24 mouse cellular contexts compared by ENCODE assay signal in the genomic region with DNA sequence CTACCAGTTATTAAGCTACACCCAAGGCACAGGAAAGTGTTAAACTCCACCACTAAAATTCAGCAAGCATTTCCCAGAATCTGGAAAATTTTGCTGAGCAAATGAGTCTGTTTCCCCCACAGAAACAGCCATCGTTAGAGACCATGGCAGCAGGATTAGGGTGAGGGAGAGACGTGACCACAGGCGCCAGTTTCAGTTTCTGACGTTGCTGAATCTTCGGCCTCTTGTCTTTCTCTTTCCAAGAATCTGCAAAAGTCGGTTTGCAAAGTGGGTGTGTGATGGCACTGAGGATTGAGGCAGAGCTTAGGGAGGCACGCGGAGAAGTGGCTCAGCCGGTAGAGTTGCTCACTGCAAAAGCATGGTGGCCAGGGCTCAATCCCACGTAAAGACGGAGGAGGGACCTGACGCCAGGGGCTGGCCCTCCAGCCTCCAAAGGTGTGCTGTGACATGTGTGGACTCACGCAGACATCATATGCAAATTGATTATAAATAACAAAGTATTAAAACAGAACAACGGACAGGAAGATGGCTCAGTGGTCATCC. TPM values are rescaled to one million over a fixed set of nuclear protein-coding genes. Genes with fewer than 3 reads are reported as not detected.
A peak's percentile ranks its signal among the peaks of the same experiment; 100 is the strongest.
DNase-seq lines count a peak whose midpoint lies in the region; ATAC-seq and TF ChIP-seq lines count a peak whose summit lies in the region.
"Had no signal": no experiment of that assay in that cellular context is flagged by ENCODE, and none has a peak within 500 bp of the region (broad histone marks: within the 10 kb centered on the region; RNA-seq: fewer than 3 reads in every experiment).

No protein-coding gene starts in this region.

- ATAC-seq in activated CD4-positive, CD25-positive, alpha-beta regulatory T cell, adult 4 months: peak; percentile 43
- no peak for ATAC-seq in midbrain, embryonic 15.5 days (replicated peaks)
- ATAC-seq: forebrain, postnatal 0 days had no signal

- H3K4me1 ChIP-seq in midbrain, embryonic 15.5 days: no peaks in the 10 kb centered on the region
- H3K4me1 ChIP-seq: embryonic facial prominence, embryonic 12.5 days; forebrain, embryonic 10.5 days; hindbrain, embryonic 15.5 days; neural tube, embryonic 12.5 days had no signal

- H3K27ac ChIP-seq in gastrocnemius, adult 2 months: no peak overlapping the region
- no peak overlapping the region for H3K27ac ChIP-seq in midbrain, embryonic 15.5 days
- H3K27ac ChIP-seq: embryonic facial prominence, embryonic 12.5 days; forebrain, embryonic 10.5 days; heart, embryonic 13.5 days; hindbrain, embryonic 15.5 days; kidney, postnatal 0 days; layer of hippocampus, adult 2 months; left cerebral cortex, adult 2 months; limb, embryonic 12.5 days; liver, embryonic 14.5 days; lung, embryonic 15.5 days; neural tube, embryonic 12.5 days had no signal

- H3K4me2 ChIP-seq in midbrain, embryonic 15.5 days: no peak overlapping the region
- H3K4me2 ChIP-seq: embryonic facial prominence, embryonic 12.5 days; heart, embryonic 13.5 days; hindbrain, embryonic 15.5 days; limb, embryonic 12.5 days; lung, embryonic 15.5 days; neural tube, embryonic 12.5 days had no signal

- H3K9me3 ChIP-seq in midbrain, embryonic 15.5 days: no peaks in the 10 kb centered on the region
- H3K9me3 ChIP-seq: embryonic facial prominence, embryonic 12.5 days; forebrain, embryonic 10.5 days; heart, embryonic 13.5 days; hindbrain, embryonic 15.5 days; limb, embryonic 12.5 days; lung, embryonic 15.5 days; neural tube, embryonic 12.5 days had no signal

- H3K27me3 ChIP-seq in midbrain, embryonic 15.5 days (replicated peaks): no peaks in the 10 kb centered on the region
- H3K27me3 ChIP-seq: embryonic facial prominence, embryonic 12.5 days; heart, embryonic 13.5 days; hindbrain, embryonic 15.5 days; limb, embryonic 12.5 days; lung, embryonic 15.5 days; neural tube, embryonic 12.5 days had no signal

- no peak overlapping the region for H3K9ac ChIP-seq in midbrain, embryonic 15.5 days
- H3K9ac ChIP-seq: embryonic facial prominence, embryonic 12.5 days; forebrain, postnatal 0 days; heart, embryonic 13.5 days; hindbrain, embryonic 15.5 days; limb, embryonic 12.5 days; liver, embryonic 14.5 days; lung, embryonic 15.5 days; neural tube, embryonic 12.5 days had no signal

- WGBS in midbrain, embryonic 15.5 days: 86% methylated on average over 14 of the region's 14 CpGs

- no peak for TF ChIP-seq CTCF in gastrocnemius, adult 2 months (IDR thresholded peaks at IDR 0.05)

- DNase-seq in gastrocnemius, adult 2 months: no peak
- no peak for DNase-seq in gastrocnemius, postnatal 10 days
- peak; percentile 61 for DNase-seq in induced T-regulatory cell, adult 2 months (ENCODE audit: low read depth)
- DNase-seq in natural killer cell, adult 2 months (ENCODE audit: low spot score in 2 of 2): peak; percentile 33 to 38
- DNase-seq in cerebellum, postnatal 36 days: no peak
- DNase-seq in ovary, postnatal 36 days (ENCODE audit: low spot score): no peak
- DNase-seq: cerebellum, adult 2 months; forebrain, postnatal 0 days; heart, postnatal 36 days; kidney, adult 11 months; right cerebral cortex, adult 18-20 months had no signal

- intact Hi-C loops in gastrocnemius, adult 2 months (cut with DNase I): loop anchor here (5.0 kb wide), 1 partner anchor 37 kb away; no protein-coding TSS in a partner anchor

- H3K36me3 ChIP-seq in midbrain, embryonic 15.5 days (replicated peaks): no peaks in the 10 kb centered on the region
- H3K36me3 ChIP-seq: embryonic facial prominence, embryonic 12.5 days; forebrain, embryonic 10.5 days; heart, embryonic 13.5 days; hindbrain, embryonic 15.5 days; limb, embryonic 12.5 days; lung, embryonic 15.5 days; neural tube, embryonic 12.5 days had no signal

- H3K4me3 ChIP-seq in gastrocnemius, adult 2 months: peak overlapping the region; percentile 13
- H3K4me3 ChIP-seq in midbrain, embryonic 15.5 days: no peak overlapping the region
- H3K4me3 ChIP-seq: embryonic facial prominence, embryonic 12.5 days; forebrain, embryonic 10.5 days; heart, embryonic 13.5 days; hindbrain, embryonic 15.5 days; layer of hippocampus, adult 2 months; left cerebral cortex, adult 2 months; limb, embryonic 12.5 days; lung, embryonic 15.5 days; neural tube, embryonic 12.5 days had no signal

RNA-seq across cellular contexts. Expression of a gene that starts 41.5 kb away (rescaled TPM):
- 100 to 1,000 TPM; 170 to 181 TPM for total RNA-seq in gastrocnemius, adult 2 months (2021)
- 100 to 1,000 TPM; 114 to 115 TPM for total RNA-seq in gastrocnemius, postnatal 10 days (2021)
- 10 to 100 TPM; 58.2 to 69.6 TPM for polyA plus RNA-seq in activated CD4-positive, CD25-positive, alpha-beta regulatory T cell, adult 4 months (2017; shearing (Covaris generic))
- 12.5 and 12.6 TPM in 2 replicates for polyA plus RNA-seq in midbrain, embryonic 15.5 days (2015; fragmentation: Nextera tagmentation; extraction: Ambion mirVana)

Comparison
In these comparisons a context has a peak if more than half of its experiments do, and no peak if none do; other contexts are left out.
1. DNase-seq: peak in induced T-regulatory cell, adult 2 months (single experiment) and natural killer cell, adult 2 months (2 of 2); none in gastrocnemius, adult 2 months (single experiment), gastrocnemius, postnatal 10 days (single experiment), cerebellum, postnatal 36 days (0 of 2) and ovary, postnatal 36 days (single experiment).